Mouse (Mus musculus): ENCODE data around the gene Pnliprp2. TPM values are rescaled to one million over a fixed set of nuclear protein-coding genes. Genes with fewer than 3 reads are reported as not detected.

Pnliprp2 gene
- polyA plus RNA-seq, 1 experiment from 2014 or later = 5.4 TPM

DNA sequence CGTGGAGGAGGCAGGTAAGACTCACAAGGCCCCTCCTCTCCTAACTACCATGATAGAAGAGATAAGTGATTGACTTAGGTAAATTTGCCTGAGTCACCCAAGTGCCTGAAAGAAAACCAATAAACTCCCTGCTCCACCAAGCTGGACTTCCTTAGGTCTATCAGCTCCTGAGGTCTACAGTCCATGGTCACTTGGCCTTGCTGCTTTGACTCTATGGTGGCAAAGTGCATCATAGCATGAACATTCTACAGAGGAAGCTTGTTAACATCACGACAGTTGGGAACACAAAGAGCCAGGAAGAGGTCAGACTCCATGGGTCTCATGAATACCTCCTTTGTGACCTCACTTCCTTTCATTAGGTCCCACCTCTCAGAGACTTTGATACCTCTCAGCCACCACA is 8.0 kb upstream of the Pnliprp2 start:
- no peaks in the 10 kb centered on the region for H3K36me3 ChIP-seq
- no peak overlapping the region for H3K4me2 ChIP-seq (replicated peaks)
- no peak overlapping the region for H3K4me3 ChIP-seq (replicated peaks)
- no peak overlapping the region for H3K27ac ChIP-seq
- H3K4me1 ChIP-seq (replicated peaks) = no peaks in the 10 kb centered on the region
- no peak for ATAC-seq
- H3K9ac ChIP-seq = no peak overlapping the region
- WGBS = 60% methylated on average over 2 of the region's 2 CpGs
- H3K27me3 ChIP-seq (replicated peaks) = no peaks in the 10 kb centered on the region
- H3K9me3 ChIP-seq = no peaks in the 10 kb centered on the region

DNA sequence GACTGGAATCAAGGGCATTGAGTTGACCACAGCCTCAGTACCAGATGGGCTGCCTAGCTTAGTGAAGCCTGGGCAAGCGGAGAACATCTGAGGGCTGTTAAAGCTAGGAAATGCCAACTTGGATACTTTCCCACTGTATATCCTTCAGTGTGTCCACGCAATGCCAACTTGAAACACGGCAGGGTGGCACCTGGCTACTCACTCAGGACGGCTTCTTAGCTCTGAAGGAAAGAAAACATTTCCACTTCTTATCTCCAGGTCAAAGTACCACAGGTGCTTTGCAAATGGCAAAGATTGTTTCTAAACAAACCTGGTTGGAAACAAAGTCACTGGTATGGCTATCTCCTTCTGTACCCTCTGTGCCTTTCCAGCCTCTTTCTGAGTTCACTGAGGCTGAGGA is 648 bp upstream of the Pnliprp2 start:
- no peaks in the 10 kb centered on the region for H3K9me3 ChIP-seq
- H3K9ac ChIP-seq = no peak overlapping the region
- H3K4me2 ChIP-seq (replicated peaks) = no peak overlapping the region
- H3K27ac ChIP-seq = peak overlapping the region; percentile 54; the same call in 1 of the 2 replicates
- H3K27me3 ChIP-seq (replicated peaks) = no peaks in the 10 kb centered on the region
- H3K4me3 ChIP-seq (replicated peaks) = no peak overlapping the region
- WGBS = 63% methylated on average over 4 of the region's 4 CpGs
- H3K36me3 ChIP-seq = no peaks in the 10 kb centered on the region
- peaks cover 15% of the 10 kb centered on the region for H3K4me1 ChIP-seq (replicated peaks)
- peak; percentile 66 for ATAC-seq

GRCm38 (mm10) chr19:58762316-58762715 is 2.8 kb downstream of the Pnliprp2 start:
- H3K4me3 ChIP-seq (replicated peaks) = no peak overlapping the region
- H3K36me3 ChIP-seq = no peaks in the 10 kb centered on the region
- no peaks in the 10 kb centered on the region for H3K9me3 ChIP-seq
- ATAC-seq = no peak
- H3K9ac ChIP-seq = no peak overlapping the region
- 47% methylated on average over 6 of the region's 6 CpGs for WGBS
- peaks cover 15% of the 10 kb centered on the region for H3K4me1 ChIP-seq (replicated peaks)
- H3K4me2 ChIP-seq (replicated peaks) = no peak overlapping the region
- H3K27me3 ChIP-seq (replicated peaks) = no peaks in the 10 kb centered on the region
- no peak overlapping the region for H3K27ac ChIP-seq

GRCm38 (mm10) chr19:58762848-58763541 is 3.5 kb downstream of the Pnliprp2 start:
- Histone ChIP-seq H3K27me3 (replicated peaks) (no peaks in the 10 kb centered on the region), H3K9ac (no peak overlapping the region), H3K4me2 (replicated peaks) (no peak overlapping the region; the same call in 1 of the 2 replicates), H3K4me3 (replicated peaks) (no peak overlapping the region), H3K4me1 (replicated peaks) (peaks cover 15% of the 10 kb centered on the region), H3K27ac (no peak overlapping the region), H3K9me3 (no peaks in the 10 kb centered on the region), H3K36me3 (no peaks in the 10 kb centered on the region)
- WGBS = 14% methylated on average over 12 of the region's 12 CpGs
- peak; percentile 35 for ATAC-seq

- WGBS = 94% methylated on average over 6 of the region's 6 CpGs
- Histone ChIP-seq H3K27ac (no peak overlapping the region), H3K4me2 (replicated peaks) (no peak overlapping the region), H3K9me3 (no peaks in the 10 kb centered on the region), H3K27me3 (replicated peaks) (no peaks in the 10 kb centered on the region), H3K4me3 (replicated peaks) (no peak overlapping the region), H3K36me3 (no peaks in the 10 kb centered on the region), H3K4me1 (replicated peaks) (peaks cover 8% of the 10 kb centered on the region), H3K9ac (no peak overlapping the region)
- ATAC-seq = no peak
These were observed 7.8 kb downstream of the Pnliprp2 start for GRCm38 (mm10) chr19:58767329-58767728.

DNA sequence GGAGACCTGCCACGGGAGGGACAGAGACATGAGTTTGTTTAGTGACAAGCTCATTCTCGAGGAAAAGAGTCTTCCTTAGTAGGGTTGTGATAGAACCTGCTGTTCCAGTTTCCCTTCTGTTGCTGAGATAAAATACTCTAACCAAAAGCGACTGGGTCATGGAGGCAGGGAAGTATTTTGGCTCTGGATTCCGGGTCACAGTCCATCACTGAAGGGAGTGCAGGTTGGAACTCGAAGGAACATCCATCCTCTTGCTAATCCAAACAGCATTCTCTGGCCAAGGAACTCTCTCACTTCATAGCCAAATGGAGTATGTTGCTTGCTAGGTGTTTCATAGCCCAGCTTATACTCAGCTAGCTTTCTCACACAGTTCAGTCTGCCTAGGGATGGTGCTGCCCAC is 16.9 kb downstream of the Pnliprp2 start:
- no peaks in the 10 kb centered on the region for H3K36me3 ChIP-seq
- H3K27me3 ChIP-seq (replicated peaks) = no peaks in the 10 kb centered on the region
- no peak overlapping the region for H3K4me3 ChIP-seq (replicated peaks)
- H3K9ac ChIP-seq = no peak overlapping the region
- 59% methylated on average over 5 of the region's 5 CpGs for WGBS
- H3K27ac ChIP-seq = no peak overlapping the region
- no peak overlapping the region for H3K4me2 ChIP-seq (replicated peaks)
- H3K4me1 ChIP-seq (replicated peaks) = no peaks in the 10 kb centered on the region
- H3K9me3 ChIP-seq = no peaks in the 10 kb centered on the region
- no peak for ATAC-seq

DNA sequence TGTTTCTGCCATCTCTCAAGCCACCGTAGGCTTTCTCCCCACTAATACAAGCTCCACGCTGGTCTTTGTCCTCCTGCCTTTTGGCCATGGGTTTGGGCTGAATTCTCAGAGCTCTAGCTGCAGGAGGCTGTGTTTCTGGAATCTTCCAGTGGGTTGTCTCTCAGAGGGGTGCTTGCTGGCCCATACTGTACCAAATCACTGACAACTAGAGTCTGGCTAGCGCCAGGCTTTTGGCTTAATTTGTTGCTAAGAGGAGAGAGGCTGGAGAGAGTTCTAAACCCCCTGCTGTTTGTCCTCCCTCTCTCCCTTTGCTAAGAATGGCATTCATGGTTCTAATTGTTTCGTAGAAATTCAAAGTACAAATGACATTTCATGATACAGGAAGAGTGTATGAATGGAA is 22.0 kb downstream of the Pnliprp2 start:
- no peak overlapping the region for H3K4me2 ChIP-seq (replicated peaks)
- H3K36me3 ChIP-seq = no peaks in the 10 kb centered on the region
- no peaks in the 10 kb centered on the region for H3K4me1 ChIP-seq (replicated peaks)
- 76% methylated on average over 4 of the region's 4 CpGs for WGBS
- no peak overlapping the region for H3K4me3 ChIP-seq (replicated peaks)
- no peaks in the 10 kb centered on the region for H3K9me3 ChIP-seq
- no peak for ATAC-seq
- no peak overlapping the region for H3K9ac ChIP-seq
- H3K27ac ChIP-seq = no peak overlapping the region
- H3K27me3 ChIP-seq (replicated peaks) = no peaks in the 10 kb centered on the region

DNA sequence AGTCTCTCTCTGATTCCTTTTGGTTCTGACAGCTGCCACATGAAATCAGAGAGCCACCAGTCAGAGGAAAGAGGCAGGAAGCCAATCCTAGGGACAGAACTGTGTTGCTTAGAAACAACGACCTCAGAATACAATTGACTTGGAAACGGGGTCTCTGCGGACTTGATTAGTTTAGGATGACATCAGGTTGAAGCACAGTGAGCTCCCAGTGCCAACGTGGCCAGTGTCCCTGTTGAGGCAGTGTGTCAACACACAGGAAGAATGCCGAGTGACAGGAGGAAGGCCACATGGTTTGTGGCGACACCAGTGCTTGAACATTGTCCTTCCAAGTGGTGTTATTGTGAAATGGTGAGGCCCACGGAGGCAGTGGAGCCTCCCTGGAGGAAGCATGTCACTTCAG is 24.4 kb downstream of the Pnliprp2 start:
- Histone ChIP-seq H3K4me2 (replicated peaks) (no peak overlapping the region), H3K4me1 (replicated peaks) (no peaks in the 10 kb centered on the region), H3K9me3 (no peaks in the 10 kb centered on the region), H3K27ac (no peak overlapping the region), H3K4me3 (replicated peaks) (no peak overlapping the region), H3K27me3 (replicated peaks) (no peaks in the 10 kb centered on the region), H3K36me3 (no peaks in the 10 kb centered on the region), H3K9ac (no peak overlapping the region)
- no peak for ATAC-seq
- WGBS = 49% methylated on average over 7 of the region's 7 CpGs

- whole genome bisulfite sequencing = 80% methylated on average over 11 of the region's 11 CpGs
- H3K27ac ChIP-seq = no peak overlapping the region
These were observed 29.7 kb downstream of the Pnliprp2 start for GRCm38 (mm10) chr19:58789194-58789593.

GRCm38 (mm10) chr19:58794284-58794683 is 34.8 kb downstream of the Pnliprp2 start, which contains the start of gene 1700019N19Rik:
Gene 1700019N19Rik (minus strand): TSS chr19:58794461.
- H3K36me3 ChIP-seq = no peaks in the 10 kb centered on the region
- no peak within 1 kb of the TSS for H3K4me2 ChIP-seq (replicated peaks)
- no peaks in the 10 kb centered on the region for H3K27me3 ChIP-seq (replicated peaks)
- H3K27ac ChIP-seq = no peak within 1 kb of the TSS
- 0 out of 2 replicates have a peak, but pooled peaks have one; percentile 39 for ATAC-seq
- no peaks in the 10 kb centered on the region for H3K4me1 ChIP-seq (replicated peaks)
- no peak within 1 kb of the TSS for H3K4me3 ChIP-seq (replicated peaks)
- H3K9me3 ChIP-seq = no peaks in the 10 kb centered on the region
- H3K9ac ChIP-seq = no peak within 1 kb of the TSS
- 47% methylated on average over 10 of the region's 10 CpGs for WGBS

More at GRCm38 (mm10) chr19:58789194-58789593, 29.7 kb downstream of the Pnliprp2 start:
- H3K4me1 ChIP-seq (replicated peaks) = no peaks in the 10 kb centered on the region
- H3K9ac ChIP-seq = no peak overlapping the region
- H3K4me2 ChIP-seq (replicated peaks) = no peak overlapping the region
- H3K9me3 ChIP-seq = no peaks in the 10 kb centered on the region
- H3K36me3 ChIP-seq = no peaks in the 10 kb centered on the region
- no peak for ATAC-seq
- no peaks in the 10 kb centered on the region for H3K27me3 ChIP-seq (replicated peaks)
- H3K4me3 ChIP-seq (replicated peaks) = no peak overlapping the region

GRCm38 (mm10) chr19:58795114-58795669 is 35.7 kb downstream of the Pnliprp2 start:
- WGBS = 70% methylated on average over 12 of the region's 12 CpGs
- no peaks in the 10 kb centered on the region for H3K4me1 ChIP-seq (replicated peaks)
- no peak overlapping the region for H3K27ac ChIP-seq
- H3K9me3 ChIP-seq = no peaks in the 10 kb centered on the region
- no peak overlapping the region for H3K9ac ChIP-seq
- no peaks in the 10 kb centered on the region for H3K36me3 ChIP-seq
- H3K27me3 ChIP-seq (replicated peaks) = no peaks in the 10 kb centered on the region
- no peak for ATAC-seq
- H3K4me2 ChIP-seq (replicated peaks) = no peak overlapping the region
- H3K4me3 ChIP-seq (replicated peaks) = no peak overlapping the region

DNA sequence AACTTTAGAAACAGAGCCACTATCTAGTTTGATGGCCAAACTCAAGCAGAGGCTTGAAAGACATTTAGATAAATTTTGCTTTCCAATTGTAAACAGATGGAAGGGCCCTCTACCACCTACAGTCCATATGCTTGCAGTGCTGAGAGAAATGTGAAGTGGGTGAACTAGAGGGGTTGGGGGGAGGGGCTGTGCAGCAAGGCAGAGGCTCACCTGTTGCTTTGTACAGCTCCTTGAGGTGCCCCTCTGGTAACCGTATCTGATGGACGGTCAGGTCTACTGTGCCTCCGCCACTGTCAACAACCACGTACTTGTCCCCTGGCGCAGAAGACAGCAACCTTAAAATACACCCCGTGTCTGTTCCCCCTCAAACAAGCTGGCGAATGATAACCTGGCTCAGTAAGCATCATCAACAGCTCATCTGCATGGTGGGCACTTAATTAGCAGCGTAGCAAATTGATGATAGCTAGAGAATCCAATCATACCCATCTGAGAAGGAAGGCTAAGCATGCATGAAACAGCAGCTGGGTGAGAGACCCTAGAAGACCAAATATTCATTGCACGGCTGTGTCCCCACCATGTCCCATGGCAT is 45.8 kb downstream of the Pnliprp2 start:
- no peak overlapping the region for H3K27ac ChIP-seq
- no peaks in the 10 kb centered on the region for H3K27me3 ChIP-seq (replicated peaks)
- no peak overlapping the region for H3K9ac ChIP-seq
- H3K4me3 ChIP-seq (replicated peaks) = no peak overlapping the region
- ATAC-seq = no peak
- no peaks in the 10 kb centered on the region for H3K36me3 ChIP-seq
- H3K4me2 ChIP-seq (replicated peaks) = no peak overlapping the region
- no peaks in the 10 kb centered on the region for H3K4me1 ChIP-seq (replicated peaks)
- WGBS = 89% methylated on average over 9 of the region's 9 CpGs
- no peaks in the 10 kb centered on the region for H3K9me3 ChIP-seq

DNA sequence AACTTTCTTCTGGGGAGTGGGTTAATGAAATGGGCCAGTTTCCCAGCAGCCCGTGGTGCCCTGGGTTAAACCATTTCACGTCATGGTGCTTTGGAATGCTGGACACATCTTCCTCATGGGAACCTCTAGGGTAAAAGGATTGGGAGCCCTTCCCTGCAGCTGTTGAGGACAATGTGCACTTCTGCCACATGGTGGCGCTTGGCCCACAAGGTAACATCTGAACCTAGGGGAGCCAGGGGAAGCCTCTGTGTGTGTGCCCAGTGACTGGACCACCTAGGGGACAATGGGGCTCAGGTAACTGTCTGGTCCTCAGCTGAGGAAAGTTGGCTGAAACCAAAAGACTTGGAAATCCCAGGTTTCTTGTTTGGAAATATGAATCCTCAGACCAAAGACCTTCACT is 46.8 kb downstream of the Pnliprp2 start:
- no peaks in the 10 kb centered on the region for H3K9me3 ChIP-seq
- no peak overlapping the region for H3K4me3 ChIP-seq (replicated peaks)
- peak; percentile 78 for ATAC-seq
- H3K27ac ChIP-seq = no peak overlapping the region
- H3K36me3 ChIP-seq = no peaks in the 10 kb centered on the region
- no peaks in the 10 kb centered on the region for H3K27me3 ChIP-seq (replicated peaks)
- no peaks in the 10 kb centered on the region for H3K4me1 ChIP-seq (replicated peaks)
- no peak overlapping the region for H3K4me2 ChIP-seq (replicated peaks)
- H3K9ac ChIP-seq = no peak overlapping the region
- WGBS = 3% methylated on average over 3 of the region's 3 CpGs

Measured in intestine, embryonic 15.5 days (tissue).